Mouse (Mus musculus) naive thymus-derived CD4-positive, alpha-beta T cell, adult 2 months (primary cell): ENCODE measurements around the gene Atxn2l.

Experiments
- DNase-seq: peaks from one replicate; pipeline ENCODE4 v3.0.0-alpha.2; 2011; ENCODE audit warnings: low read depth

The Atxn2l gene

DNA sequence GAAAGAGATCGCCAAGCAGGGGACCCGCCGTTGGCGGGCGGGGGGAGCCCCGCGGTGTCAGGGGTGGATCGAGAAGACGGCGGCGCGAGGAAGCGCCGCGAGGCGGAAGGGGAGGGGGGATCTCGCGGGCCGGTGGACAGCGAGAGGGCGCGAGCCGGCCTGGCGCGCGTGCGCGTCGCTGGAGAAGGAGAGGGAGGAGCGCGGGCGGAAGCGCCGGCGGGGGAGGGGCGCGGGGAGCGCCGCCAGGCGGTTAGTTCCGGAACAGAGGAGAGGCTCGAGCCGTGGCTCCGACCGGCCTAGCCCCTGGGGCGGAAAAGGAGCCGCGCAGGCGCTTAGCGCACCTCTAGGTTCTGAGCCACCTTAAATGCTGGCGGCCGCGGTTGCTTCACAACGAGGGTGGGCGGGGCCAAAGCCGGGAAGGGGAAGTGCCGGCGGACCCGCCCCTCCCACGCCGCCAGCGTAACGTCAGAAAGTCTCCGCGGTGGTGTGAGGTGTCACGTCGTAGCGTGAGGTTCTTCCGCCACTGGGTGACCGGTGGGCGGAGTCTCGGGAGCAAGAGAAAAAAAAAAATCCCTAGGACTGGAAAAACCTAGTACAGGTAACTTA is at the start of gene Atxn2l:
Atxn2l (minus strand) TSS at position 165 of the 606 bp plus-strand sequence.
- peak; percentile 100 for DNase-seq

DNA sequence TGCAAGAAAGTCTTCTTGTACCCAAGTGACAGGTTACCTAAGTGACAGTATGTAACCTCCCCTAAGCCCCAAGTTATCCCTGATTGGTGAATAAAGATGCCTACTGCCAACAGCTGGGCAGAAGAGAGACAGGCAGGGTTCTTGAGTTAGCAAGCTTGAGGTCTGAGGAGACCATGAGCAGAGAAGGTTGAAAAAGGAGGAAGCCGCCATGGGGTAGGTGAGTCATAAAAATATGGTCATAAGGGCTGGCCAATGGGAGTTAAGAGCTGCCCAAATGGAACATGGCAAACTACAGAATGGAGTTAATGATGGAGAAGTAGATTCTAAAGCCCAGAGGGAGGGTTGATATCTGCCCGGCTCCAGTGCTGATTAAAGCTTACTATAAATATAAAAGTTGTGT is 42.4 kb upstream of the Atxn2l start:
- DNase-seq, result no peak

DNA sequence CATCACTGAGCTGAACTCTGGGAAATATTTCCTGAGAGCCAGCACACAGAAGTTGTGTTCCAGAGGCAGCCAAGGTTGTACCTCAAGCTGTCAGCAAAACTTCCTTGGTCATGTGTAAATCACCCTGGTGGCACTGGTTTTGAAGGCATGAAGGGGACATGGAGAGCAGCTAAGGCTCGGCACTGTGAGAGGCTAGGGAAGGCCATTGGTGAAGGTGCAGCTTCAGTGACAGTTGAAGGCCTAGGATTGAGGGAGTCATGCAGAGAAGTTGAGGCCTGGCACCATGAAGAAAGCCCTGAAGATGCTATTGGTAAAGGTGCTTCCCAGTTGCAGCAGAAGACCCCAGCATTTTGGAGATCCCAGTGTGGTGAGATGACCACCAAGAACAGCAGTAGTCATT is 38.4 kb upstream of the Atxn2l start:
- DNase-seq, result no peak

DNA sequence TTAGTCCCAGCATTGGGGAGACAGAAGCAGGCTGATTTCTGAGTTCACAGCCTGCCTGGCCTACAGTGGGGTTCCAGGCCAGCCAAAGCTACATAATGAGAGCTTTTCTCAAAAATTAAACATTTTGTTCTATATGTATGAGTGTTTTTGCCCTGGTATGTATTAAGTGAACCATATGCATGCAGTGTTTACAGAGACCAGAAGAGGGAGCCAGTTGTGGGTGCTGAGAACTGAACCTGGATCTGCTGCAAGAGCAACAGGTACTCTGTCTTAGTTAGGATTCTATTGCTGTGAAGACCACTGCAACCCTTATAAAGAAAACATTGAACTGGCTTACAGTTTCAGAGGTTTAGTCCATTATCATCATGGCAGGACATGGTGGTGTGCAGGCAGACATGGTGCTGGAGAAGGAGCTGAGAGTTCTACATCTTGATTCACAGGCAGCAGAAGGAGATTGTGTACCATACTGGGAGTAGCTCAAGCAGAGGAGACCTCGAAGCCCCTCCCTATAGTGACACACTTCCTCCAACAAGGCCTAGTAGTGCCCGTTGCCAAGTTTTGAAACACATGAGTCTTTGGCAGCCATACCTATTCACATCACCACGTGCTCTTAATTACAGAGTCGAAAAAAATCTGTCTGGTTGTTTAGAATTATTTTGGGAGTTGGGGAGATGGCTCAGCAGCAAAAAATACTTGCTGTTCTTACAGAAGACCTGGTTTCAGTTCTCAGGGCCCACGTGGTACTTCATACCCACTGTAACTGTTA is 34.8 kb upstream of the Atxn2l start:
- DNase-seq, result peak; percentile 72

DNA sequence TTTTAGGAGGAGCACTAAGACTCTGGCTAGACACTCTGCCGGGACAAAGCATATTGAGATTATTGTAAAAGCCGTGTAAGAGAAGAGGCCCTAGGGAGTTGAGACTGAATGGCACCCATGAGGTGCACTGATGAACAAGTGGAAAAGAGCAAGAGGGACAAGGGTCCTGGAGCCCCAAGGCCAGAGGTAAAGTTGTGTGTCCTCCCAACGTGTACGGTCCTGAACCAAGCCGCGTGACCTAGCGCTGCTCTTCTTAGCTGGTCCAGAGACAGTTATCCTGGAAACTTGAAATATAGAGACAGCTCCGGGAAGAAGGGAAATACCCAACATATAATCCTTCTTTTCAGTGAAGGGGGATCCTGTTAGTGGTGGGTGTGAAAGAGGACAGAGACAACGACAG is 33.2 kb upstream of the Atxn2l start:
- no peak for DNase-seq

DNA sequence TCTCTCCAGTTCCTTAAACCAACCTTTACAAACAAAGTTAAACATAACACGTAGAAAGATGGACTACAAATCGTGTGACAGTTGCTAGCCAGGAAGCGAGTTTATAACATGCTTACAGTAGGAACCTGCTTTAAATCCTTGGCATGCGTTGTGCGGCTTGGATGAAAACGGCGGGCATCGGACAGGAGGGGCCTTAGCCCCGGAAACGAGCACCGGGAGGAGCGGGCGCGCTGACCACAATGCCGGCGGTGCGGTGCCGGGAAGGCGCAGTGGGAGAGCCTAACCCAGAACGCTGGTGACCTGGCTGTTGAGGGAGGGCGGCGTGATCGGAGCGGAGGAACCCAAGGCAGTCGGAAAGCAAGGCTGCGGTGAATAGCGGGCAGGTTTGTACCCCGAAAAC is 32.5 kb upstream of the Atxn2l start:
- DNase-seq, result peak; percentile 20

DNA sequence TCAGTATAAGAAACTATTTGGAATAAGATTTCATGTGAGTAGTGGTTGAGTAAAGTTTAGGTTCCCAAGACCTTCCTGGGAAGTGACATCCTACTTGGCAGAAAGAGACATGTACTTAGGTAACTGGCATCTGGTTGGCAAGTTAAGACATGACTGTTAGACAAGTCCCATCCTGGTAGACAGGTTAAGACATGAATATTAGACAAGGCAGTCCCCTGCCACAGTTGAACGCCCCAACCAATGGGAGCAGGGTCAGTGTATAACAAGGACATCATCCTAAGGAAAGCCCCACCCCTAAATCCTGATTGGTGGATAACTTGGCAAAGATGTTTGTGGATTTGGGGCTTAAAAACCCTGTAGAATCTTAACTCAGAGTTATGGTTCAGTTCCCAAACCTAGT is 30.2 kb upstream of the Atxn2l start:
- no peak for DNase-seq

DNA sequence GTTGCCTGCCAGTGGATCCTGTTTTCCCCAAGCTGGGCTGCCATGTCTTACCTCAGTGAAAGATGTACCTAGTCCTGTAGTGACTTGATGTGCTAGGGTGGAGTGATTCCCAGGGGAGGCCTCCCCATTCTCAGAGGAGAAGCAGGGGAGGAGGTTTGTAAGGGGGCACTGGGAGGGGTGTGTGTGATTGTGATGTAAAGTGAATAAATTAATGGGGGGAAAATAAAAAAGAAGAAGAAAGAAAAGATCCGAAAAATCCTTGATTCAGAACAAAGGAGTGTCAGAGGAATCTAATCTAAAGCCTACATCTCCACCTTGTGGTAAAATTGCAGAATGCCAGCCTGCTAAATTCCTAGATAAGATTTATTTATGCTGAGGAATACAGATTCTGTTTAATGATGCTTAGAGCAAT is 24.9 kb upstream of the Atxn2l start:
- peak; percentile 80 for DNase-seq

DNA sequence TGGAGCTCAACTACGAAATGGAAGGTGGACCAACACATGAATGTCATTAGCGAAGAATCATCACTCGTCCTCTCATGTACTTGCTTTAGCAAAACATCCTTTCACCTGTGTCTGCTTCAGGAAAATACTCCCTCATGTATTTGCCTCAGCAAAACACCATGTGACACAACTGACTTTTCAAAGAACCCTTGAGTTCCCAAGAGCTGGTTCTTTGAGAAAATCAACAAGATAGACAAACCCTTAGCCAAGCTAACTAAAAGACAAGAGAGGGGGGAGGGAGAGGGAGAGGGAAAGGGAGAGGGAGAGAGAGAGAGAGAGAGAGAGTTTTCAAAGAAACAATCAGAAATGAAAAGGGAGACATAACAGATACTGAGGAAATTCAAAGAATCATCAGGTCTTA is 20.1 kb upstream of the Atxn2l start:
- DNase-seq, result no peak

DNA sequence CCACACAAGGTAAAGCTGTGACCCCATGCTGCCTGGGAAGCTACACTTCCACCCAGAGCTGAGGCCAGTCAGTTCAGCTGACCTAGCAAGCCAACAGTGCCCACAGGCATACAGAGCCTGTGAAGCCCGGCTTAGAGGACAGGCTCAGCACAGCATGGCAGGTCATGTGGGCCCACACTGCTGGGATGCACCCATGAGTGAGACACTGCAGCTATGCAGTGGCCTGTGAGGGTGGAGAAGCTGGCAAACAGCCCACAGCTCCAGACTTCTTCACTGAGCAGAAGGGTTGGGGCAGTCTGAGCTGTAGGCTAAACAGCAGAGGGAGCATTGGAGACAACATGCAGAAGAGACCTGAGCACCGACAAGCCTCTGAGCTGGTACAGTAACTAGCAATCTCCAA is 16.3 kb upstream of the Atxn2l start:
- DNase-seq, result no peak

DNA sequence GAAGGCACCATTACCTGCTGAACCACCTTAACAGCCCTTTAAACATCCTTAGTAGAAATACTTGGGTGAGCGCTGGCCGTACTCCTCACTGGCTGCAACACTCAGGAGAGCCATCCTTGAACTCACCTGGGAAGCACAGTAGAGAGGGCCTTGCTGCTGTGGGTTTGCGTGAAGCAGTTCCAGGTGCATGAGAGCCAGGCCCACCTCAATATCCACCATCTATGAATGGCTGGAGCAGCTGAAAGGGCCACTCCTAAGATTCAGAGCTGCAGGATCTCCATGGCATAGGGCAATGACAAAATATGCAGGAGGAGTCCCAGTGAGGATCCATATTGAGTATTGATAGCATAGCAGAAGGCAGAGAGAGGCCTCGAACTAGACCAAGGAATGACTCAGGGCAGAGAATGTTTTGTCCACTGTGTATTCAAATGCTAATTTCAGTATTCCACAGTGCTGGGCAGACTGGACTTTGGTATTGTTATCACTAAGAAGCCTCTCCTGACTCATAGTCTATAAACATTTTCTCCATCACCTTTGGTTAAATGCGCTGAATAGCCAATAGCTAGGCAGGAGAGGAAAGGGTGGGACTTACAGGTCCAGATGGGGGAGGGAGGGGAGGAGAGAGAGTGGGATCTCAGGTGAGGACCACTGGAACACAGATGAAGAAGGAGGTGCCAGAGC is 15.2 kb upstream of the Atxn2l start:
- DNase-seq, result no peak

DNA sequence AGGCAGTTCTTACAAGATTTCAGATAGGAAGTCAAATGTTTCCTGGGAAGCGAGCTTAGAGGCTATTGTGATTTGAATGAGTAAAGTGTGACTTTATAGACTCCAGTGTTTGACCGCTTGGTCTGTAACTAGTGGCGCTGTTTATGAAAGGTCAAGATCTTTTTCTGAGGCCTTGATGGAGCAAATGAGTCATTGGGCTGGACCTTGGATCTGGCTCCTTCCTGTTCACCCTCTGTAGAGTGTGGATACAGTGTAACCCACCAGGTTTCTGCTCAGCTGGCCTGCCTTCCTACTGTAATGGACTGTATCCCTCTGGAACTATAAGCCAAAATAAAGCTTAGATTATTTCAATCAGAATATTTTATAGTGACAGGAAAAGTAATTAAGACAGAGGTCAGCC is 8.1 kb upstream of the Atxn2l start:
- DNase-seq, result no peak

DNA sequence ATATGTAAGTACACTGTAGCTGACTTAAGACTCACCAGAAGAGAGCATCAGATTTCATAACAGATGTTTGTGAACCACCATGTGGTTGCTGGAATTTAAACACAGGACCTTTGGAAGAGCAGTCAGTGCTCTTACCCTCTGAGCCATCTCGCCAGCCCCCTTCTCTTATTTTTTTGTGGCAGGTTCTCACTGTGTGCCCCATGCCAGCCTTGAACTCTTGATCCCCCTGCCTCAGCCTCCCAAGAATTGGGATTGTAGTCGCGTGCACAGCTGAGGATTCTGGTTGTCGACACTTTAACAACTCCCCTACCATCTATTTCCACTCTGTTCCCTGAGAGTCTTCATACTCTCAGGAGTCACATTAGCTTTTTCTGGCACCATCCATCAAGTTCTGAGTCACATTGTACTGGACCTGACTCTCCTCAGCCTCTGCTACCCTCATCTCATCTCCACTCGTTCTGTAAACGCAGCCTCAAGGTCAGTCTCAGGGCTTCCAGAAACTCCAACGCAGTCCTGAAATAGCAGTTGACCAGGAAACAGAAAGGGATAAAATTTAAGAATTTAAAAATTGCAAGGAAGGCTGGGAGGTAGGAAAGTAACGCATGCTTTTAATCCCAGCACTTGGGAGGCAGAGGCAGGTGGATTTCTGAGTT is 4.0 kb upstream of the Atxn2l start:
- no peak for DNase-seq

DNA sequence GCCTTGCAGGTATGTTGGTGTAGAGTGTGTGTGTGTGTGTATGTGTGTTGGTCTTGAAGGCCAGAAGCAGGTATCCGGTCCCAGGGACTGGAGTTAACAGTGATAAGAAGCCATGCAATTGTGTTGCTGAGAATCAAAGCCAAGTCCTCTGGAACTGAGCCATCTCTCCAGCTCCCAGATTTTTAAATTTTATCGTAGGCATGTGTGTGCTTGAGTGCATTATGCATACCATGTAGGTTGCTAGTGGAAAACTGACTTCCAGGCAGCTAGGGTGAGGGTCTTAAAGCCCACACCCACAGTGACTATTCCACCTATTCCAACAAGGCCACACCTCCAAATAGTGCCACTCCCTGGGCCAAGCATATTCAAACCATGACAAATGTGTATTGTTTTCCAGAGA is 1.7 kb upstream of the Atxn2l start:
- no peak for DNase-seq

DNA sequence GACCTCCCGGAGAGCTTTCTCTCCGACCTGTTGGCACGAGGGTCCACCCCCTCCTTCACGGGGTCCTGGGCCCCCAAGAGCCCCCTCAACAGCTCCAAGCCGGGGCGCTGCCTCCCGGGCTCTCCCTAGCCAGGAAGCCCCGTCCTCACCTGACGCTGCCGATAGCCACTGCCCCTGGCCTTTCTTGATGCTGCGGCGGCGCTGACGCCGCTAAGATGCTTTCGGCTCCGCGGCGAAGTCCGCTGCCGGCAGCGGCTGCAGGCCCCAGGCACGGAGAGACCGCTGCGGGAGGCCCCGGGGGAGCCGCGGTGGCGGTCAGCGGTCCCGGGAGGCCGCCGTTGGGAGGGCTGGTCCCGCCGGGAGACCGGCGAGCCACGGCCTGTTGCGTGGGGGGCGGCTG is 486 bp downstream of the Atxn2l start:
- no peak for DNase-seq

DNA sequence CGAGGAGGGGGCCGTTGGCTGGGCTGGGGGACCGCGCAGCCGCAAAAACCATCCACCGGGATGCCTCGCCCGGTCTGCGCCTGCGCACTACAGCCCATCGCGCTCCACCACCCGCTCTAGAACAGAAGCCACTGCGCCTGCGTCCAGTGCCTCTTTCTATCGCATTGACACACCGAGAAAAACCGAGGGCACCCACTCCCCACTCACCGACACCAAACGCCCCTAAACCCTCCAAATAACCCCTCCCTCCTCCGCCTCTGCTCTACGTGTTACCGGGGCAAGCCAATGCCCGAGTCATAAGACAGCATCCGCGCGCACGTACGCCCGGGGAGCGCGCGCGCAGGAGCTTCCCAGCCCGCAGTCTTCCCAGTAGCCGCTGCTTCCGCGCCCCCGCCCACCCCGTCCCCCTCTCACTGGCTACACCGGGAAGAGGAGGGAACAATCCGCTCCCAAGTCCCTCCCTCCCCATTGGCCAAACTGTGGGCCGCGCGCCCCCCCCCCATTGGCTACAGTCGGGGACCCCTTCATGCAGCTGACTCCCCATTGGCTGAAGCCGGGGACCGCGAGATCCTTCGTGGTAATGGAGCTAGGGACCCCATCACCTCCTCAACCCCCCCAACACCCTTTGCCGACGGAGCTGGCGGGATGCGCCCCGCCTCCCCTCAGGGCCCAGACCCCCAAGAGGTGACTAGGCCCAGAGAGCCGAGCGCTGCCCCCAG is 1.1 kb downstream of the Atxn2l start:
- peak; percentile 94 for DNase-seq

DNA sequence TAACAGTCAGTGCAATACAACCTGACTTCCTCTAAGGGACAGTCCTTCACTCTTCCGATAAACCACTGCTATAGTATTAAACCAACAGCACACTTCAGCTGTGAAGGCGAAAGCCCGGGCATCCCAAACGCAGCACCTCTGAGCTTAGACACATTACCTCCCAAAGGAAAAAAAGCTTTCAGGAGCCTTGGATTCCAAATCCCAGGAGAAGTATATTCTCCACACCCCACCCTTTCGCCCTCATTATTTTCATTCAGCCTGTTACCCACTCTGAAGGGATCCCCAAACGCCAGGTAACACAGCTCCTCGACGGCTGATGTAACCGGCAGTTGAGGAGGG is 1.6 kb downstream of the Atxn2l start:
- DNase-seq, result no peak

DNA sequence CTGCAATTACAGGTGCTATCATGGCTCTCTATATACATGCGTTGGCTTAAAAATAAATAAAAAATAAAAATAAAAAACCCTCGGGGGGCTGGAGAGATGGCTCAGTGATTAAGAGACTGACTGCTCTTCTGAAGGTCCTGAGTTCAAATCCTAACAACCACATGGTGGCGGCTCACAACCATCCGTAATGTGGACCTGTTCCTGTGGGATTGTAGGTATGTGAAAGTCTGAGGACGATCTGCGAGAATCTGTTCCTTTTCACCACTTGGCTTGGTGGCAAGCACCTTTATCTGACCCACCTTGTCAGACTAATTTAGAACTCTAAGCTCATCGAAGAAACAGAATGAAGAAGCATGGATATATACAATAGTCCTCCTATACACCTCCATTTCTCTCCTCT is 3.8 kb downstream of the Atxn2l start:
- no peak for DNase-seq

DNA sequence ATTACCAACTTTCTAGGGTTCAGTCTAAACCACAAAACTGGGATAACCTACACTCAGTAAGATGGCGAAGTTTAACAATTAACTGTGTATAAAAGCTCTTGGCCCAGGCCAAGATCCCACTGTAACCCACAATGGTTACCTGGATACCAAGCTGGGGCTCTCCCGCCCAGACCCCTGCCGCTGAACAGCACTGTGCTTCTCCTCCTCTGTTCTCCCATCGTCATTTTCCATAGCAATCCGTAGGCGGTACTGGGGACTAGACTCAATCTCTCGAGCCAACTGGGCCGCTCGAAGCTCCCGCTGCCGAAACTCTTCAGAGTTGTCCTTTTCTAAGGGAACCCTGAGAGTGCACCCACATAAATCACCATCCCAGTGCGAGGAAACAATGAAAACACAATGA is 5.3 kb downstream of the Atxn2l start:
- no peak for DNase-seq

DNA sequence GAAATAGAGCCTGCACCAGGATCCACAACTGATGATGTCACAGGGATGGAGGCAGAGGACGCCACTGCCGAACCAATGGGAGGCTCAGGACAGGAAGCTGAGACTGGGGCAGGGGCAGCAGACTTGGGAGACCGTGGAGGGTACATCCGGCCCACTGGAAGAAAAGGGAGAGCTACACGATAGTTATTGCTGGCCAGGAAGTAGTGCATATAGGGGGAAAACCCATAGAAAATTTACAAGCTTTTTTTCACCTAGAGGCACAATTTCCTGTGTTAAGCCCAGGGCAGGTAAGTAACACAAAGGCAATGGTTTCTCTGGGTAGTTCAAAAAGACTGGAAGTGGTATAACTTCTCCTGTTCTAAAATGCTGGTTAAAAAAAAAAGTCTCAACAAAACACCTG is 6.8 kb downstream of the Atxn2l start:
- no peak for DNase-seq

DNA sequence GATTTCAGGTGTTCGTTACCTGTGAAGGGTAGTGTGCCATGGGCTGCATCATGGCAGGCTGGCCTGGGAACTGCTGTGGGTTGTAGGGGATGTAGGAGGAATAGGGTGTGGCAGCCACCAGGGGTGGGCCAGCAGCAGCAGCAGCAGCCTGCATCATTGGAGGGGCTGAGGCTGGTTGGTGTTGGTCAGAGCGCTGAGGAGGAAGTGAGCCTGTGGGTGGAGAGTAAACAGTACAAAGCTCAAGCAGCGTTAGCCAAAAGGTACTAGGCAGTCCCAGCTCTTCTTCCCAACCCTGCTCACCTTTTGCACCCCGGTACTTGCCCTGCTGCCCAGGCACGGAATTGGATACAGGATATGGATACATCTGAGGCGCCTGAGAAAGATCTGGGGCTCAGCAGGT is 9.1 kb downstream of the Atxn2l start:
- no peak for DNase-seq

DNA sequence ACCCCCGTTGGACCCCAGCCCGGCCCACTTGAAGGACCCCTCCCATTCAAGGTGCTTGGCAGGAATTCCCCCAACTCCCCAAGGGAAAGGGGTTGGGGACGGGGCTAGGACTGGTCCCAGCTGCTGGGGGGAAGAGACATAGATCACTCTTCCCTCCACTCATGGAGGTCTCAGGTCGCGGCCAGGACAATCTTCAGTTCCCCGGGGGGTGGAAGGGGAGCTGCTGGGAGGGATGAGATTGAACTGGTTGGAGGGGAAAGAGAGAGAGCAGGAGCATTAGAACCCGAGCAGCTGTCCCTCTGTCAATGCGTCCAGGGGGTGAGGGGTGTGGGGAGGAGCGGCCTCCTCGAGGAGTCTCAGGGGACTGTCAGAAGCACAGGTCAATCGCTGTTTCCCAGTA is 11.3 kb downstream of the Atxn2l start:
- DNase-seq, result no peak
